Mouse (Mus musculus): ENCODE measurements around the gene Bpifa1. TPM values are rescaled to one million over a fixed set of nuclear protein-coding genes. Genes with fewer than 3 reads are reported as not detected.
"Not testable (repeated sequence)": the region's sequence is repeated elsewhere in the genome, so short reads cannot be mapped to it uniquely, and the experiment has no call there.

The Bpifa1 gene
- polyA plus RNA-seq, 1 experiment from 2014 or later = not detected

GRCm38 (mm10) chr2:154183061-154183460 lies 40.4 kb downstream of the Bpifa1 start:
- H3K4me2 ChIP-seq (replicated peaks); H3K9ac ChIP-seq; H3K9me3 ChIP-seq; H3K4me3 ChIP-seq; ATAC-seq (ENCODE audit: insufficient number of reproducible peaks, insufficient read depth, low FRiP score, low TSS enrichment); H3K36me3 ChIP-seq; H3K4me1 ChIP-seq; H3K27me3 ChIP-seq; H3K27ac ChIP-seq: not testable (repeated sequence)
- WGBS = 75% methylated on average over 4 of the region's 4 CpGs

DNA sequence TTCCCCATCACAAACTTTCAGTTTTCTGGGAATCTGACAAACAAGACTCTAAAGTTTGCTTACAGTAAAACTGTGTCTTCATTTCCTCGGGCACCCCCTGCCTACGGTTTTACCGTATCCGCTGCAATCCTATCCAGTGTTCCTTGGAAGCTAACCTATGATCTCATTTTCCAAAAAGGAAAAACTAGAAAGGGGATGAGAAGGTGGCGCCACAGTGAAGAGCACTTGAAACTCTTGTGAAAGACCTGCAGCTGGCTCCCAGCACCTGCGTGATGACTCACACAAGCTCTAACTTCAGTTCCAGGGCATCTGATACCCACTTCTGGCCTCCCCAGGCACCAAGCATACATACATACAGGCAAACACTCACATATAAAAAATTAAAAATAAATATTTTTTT lies 42.6 kb downstream of the Bpifa1 start:
- Histone ChIP-seq H3K4me1 (no peaks in the 10 kb centered on the region), H3K4me2 (replicated peaks) (no peak overlapping the region), H3K27ac (no peak overlapping the region), H3K9ac (no peak overlapping the region), H3K9me3 (no peaks in the 10 kb centered on the region), H3K27me3 (no peaks in the 10 kb centered on the region), H3K36me3 (no peaks in the 10 kb centered on the region), H3K4me3 (no peak overlapping the region)
- 91% methylated on average over 6 of the region's 6 CpGs for WGBS
- ATAC-seq (ENCODE audit: insufficient number of reproducible peaks, insufficient read depth, low FRiP score, low TSS enrichment) = no peak

DNA sequence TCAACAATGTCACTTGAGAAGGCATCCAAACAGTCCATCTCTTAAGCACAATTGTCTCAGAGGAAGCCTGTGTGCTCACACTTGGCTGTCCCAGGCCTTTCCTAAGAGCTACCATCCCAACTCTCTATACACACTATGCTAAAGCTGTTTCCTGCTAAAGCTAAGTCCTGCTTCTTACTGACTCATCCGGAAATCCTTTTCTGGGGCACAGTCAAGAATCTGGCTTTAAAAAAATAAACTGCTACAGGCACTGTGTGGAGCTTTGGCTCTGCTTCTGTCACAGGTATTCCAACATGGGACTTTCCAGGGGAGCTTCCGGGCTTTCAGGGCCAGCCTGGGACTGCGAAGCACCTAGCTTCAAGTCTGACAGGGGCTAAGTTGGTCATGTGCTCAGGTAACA lies 43.1 kb downstream of the Bpifa1 start:
- H3K9ac ChIP-seq = no peak overlapping the region
- ATAC-seq (ENCODE audit: insufficient number of reproducible peaks, insufficient read depth, low FRiP score, low TSS enrichment) = no peak
- 64% methylated on average over 3 of the region's 3 CpGs for WGBS
- no peak overlapping the region for H3K4me2 ChIP-seq (replicated peaks)
- no peaks in the 10 kb centered on the region for H3K9me3 ChIP-seq
- H3K36me3 ChIP-seq = no peaks in the 10 kb centered on the region
- no peak overlapping the region for H3K27ac ChIP-seq
- no peaks in the 10 kb centered on the region for H3K4me1 ChIP-seq
- no peaks in the 10 kb centered on the region for H3K27me3 ChIP-seq
- H3K4me3 ChIP-seq = no peak overlapping the region

DNA sequence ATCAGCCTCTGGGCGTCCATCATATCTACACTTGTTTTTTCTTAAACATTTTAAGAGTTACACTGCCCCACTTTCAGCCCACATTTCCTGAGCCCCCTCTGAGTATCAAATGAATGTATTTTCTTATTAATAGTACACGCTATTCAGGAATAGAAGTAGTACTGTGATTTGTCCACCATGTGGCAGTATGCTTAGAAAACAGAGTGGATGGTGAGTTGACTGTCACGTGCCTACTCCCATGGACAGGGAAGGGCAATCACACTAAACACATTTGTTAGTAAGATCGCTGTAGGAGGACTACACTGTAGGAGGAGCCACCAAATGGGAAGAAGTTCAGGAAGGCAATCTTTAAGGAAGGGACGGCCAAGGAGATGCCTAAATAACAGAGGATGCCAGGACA lies 44.8 kb downstream of the Bpifa1 start:
- no peak for ATAC-seq (ENCODE audit: insufficient number of reproducible peaks, insufficient read depth, low FRiP score, low TSS enrichment)
- H3K9ac ChIP-seq = no peak overlapping the region
- 46% methylated on average over 5 of the region's 5 CpGs for WGBS
- H3K27ac ChIP-seq = no peak overlapping the region
- H3K9me3 ChIP-seq = no peaks in the 10 kb centered on the region
- no peak overlapping the region for H3K4me2 ChIP-seq (replicated peaks)
- H3K4me3 ChIP-seq = no peak overlapping the region
- H3K36me3 ChIP-seq = no peaks in the 10 kb centered on the region
- H3K27me3 ChIP-seq = no peaks in the 10 kb centered on the region
- no peaks in the 10 kb centered on the region for H3K4me1 ChIP-seq

- H3K27me3 ChIP-seq = no peaks in the 10 kb centered on the region
- H3K9ac ChIP-seq = no peak overlapping the region
- ATAC-seq (ENCODE audit: insufficient number of reproducible peaks, insufficient read depth, low FRiP score, low TSS enrichment) = no peak
- H3K4me1 ChIP-seq = no peaks in the 10 kb centered on the region
- H3K4me2 ChIP-seq (replicated peaks) = no peak overlapping the region
- H3K4me3 ChIP-seq = no peak overlapping the region
- no peaks in the 10 kb centered on the region for H3K9me3 ChIP-seq
- no peak overlapping the region for H3K27ac ChIP-seq
- no peaks in the 10 kb centered on the region for H3K36me3 ChIP-seq
- WGBS = 75% methylated on average over 7 of the region's 7 CpGs
Observed at GRCm38 (mm10) chr2:154189877-154190434, 47.3 kb downstream of the Bpifa1 start.

- WGBS = 80% methylated on average over 11 of the region's 11 CpGs
- no peaks in the 10 kb centered on the region for H3K9me3 ChIP-seq
Observed at GRCm38 (mm10) chr2:154190546-154191258, 48.0 kb downstream of the Bpifa1 start, which contains the start of gene Bpifb1. Bpifb1 (plus strand) TSS chr2:154190818.

DNA sequence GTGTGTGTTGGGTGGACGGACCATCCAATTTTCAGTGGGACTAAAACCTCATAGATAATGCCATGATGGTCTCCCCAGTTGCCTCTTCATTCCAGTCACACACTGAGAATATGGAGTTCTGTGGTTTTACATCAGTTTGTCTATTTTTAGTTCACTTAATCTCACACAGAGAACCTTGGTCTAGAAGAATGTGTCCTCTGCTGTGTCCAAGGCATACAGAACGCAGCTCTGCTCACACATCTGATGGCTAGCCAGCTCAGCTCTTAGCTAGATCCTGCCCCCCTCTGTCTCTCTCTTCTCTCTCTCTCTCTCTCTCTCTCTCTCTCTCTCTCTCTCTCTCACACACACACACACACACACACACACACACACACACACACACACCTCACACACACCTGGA lies 49.5 kb downstream of the Bpifa1 start:
- no peak for ATAC-seq (ENCODE audit: insufficient number of reproducible peaks, insufficient read depth, low FRiP score, low TSS enrichment)
- Histone ChIP-seq H3K4me1 (no peaks in the 10 kb centered on the region), H3K4me2 (replicated peaks) (no peak overlapping the region), H3K36me3 (no peaks in the 10 kb centered on the region), H3K27me3 (no peaks in the 10 kb centered on the region), H3K27ac (no peak overlapping the region), H3K9me3 (no peaks in the 10 kb centered on the region), H3K9ac (no peak overlapping the region), H3K4me3 (no peak overlapping the region)
- WGBS = 73% methylated on average over 2 of the region's 2 CpGs

More at GRCm38 (mm10) chr2:154190546-154191258, 48.0 kb downstream of the Bpifa1 start, which contains the start of gene Bpifb1:
- H3K36me3 ChIP-seq = no peaks in the 10 kb centered on the region
- H3K9ac ChIP-seq = no peak within 1 kb of the TSS
- H3K27me3 ChIP-seq = no peaks in the 10 kb centered on the region
- no peak within 1 kb of the TSS for H3K27ac ChIP-seq
- H3K4me3 ChIP-seq = no peak within 1 kb of the TSS
- no peak within 1 kb of the TSS for H3K4me2 ChIP-seq (replicated peaks)
- no peaks in the 10 kb centered on the region for H3K4me1 ChIP-seq
- ATAC-seq (ENCODE audit: insufficient number of reproducible peaks, insufficient read depth, low FRiP score, low TSS enrichment) = no peak

GRCm38 (mm10) chr2:154193071-154193470 lies 50.4 kb downstream of the Bpifa1 start:
- Histone ChIP-seq H3K27me3 (no peaks in the 10 kb centered on the region), H3K36me3 (no peaks in the 10 kb centered on the region), H3K4me1 (no peaks in the 10 kb centered on the region), H3K27ac (no peak overlapping the region), H3K9me3 (no peaks in the 10 kb centered on the region), H3K4me2 (replicated peaks) (no peak overlapping the region), H3K4me3 (no peak overlapping the region), H3K9ac (no peak overlapping the region)
- ATAC-seq (ENCODE audit: insufficient number of reproducible peaks, insufficient read depth, low FRiP score, low TSS enrichment) = no peak
- 85% methylated on average over 4 of the region's 4 CpGs for WGBS

DNA sequence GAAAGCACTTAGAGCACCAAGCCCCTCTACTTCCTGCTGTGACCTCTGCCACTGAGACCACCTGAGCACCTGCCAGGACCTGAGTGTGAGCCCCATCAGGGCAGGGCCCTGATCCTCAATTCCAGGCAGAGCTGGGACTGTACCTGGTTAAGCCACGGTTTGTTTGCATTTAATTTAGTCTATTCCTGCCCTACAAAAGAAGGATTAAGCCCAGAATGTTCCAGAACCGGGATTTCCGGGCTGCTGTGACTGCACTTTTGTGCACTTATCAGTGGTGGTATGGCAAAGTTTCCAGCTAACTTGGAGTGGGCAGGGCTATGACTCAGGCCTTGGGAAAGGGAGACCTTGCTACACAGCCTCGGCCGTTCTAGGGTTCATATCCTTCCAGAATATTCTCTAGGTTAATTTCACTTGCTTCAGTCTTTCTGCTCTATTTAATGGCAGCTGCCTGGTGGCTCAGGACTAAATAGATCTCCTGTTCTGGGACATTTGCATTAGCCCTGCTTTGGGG lies 51.4 kb downstream of the Bpifa1 start:
- 64% methylated on average over 5 of the region's 5 CpGs for WGBS
- H3K4me3 ChIP-seq = no peak overlapping the region

DNA sequence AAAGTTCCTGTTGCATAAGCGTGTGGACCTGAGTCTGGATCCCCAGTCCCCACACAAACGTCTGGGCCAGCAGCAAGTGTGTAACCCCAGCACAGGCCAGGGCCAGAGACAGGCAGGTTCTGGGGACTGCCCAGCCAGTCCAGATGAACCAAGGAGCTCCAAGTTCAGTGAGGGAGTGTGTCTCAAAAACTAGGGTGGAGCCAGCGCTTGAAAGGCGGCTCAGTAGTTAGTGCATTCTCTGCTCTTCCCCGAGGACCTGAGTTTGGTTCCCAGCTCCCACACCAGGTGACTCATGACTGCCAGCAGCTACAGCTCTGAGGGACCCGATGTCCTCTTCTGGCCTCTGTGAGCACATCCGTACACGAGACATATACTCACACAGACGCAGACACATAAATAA lies 54.4 kb downstream of the Bpifa1 start:
- no peaks in the 10 kb centered on the region for H3K36me3 ChIP-seq
- H3K9ac ChIP-seq = no peak overlapping the region
- H3K27me3 ChIP-seq = no peaks in the 10 kb centered on the region
- H3K4me3 ChIP-seq = no peak overlapping the region
- ATAC-seq (ENCODE audit: insufficient number of reproducible peaks, insufficient read depth, low FRiP score, low TSS enrichment) = no peak
- no peaks in the 10 kb centered on the region for H3K9me3 ChIP-seq
- no peak overlapping the region for H3K4me2 ChIP-seq (replicated peaks)
- no peaks in the 10 kb centered on the region for H3K4me1 ChIP-seq
- WGBS = 89% methylated on average over 9 of the region's 9 CpGs
- H3K27ac ChIP-seq = no peak overlapping the region

More for the DNA sequence above, 51.4 kb downstream of the Bpifa1 start:
- Histone ChIP-seq H3K9me3 (no peaks in the 10 kb centered on the region), H3K9ac (no peak overlapping the region), H3K4me2 (replicated peaks) (no peak overlapping the region), H3K27ac (no peak overlapping the region), H3K4me1 (no peaks in the 10 kb centered on the region), H3K36me3 (no peaks in the 10 kb centered on the region), H3K27me3 (no peaks in the 10 kb centered on the region)
- no peak for ATAC-seq (ENCODE audit: insufficient number of reproducible peaks, insufficient read depth, low FRiP score, low TSS enrichment)
